Mouse (Mus musculus) frontal cortex, postnatal 10 days (tissue): ENCODE measurements around the gene Khdrbs1.
A peak's percentile ranks its signal among the peaks of the same experiment; 100 is the strongest.
"Not testable (repeated sequence)": the region's sequence is repeated elsewhere in the genome, so short reads cannot be mapped to it uniquely, and the experiment has no call there.

Experiments
- DNase-seq, 2 experiments: peaks; one replicate each; pipeline ENCODE4 v3.0.0; 2022; ENCODE audit warnings: low spot score in 2 of 2, mixed read lengths in 1 of 2

The Khdrbs1 gene

GRCm38 (mm10) chr4:129742232-129743009 lies at the start of gene Khdrbs1:
TSS of gene Khdrbs1 (minus strand) at chr4:129742303.
- DNase-seq = peak; percentile 93 to 96

GRCm38 (mm10) chr4:129791399-129791798 lies 49.3 kb upstream of the Khdrbs1 start:
- DNase-seq = no peak

DNA sequence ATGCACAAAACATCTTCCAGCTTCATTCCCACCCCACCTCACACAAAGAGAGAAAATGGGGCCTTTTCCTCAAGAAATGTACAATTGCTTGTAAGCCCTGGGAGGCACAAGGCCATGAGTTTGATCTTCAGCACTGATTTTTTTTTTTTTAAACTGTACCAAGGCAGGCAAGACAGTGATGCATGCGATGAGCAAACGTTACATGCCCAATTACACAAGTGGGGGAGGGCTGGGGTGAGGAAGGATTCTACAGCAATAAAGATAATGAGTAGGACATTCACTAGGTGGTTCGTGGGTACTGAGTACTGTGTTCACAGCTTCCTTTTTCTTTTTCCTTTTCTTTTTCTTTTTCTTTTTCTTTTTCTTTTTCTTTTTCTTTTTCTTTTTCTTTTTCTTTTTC lies 48.4 kb upstream of the Khdrbs1 start:
- no peak for DNase-seq

DNA sequence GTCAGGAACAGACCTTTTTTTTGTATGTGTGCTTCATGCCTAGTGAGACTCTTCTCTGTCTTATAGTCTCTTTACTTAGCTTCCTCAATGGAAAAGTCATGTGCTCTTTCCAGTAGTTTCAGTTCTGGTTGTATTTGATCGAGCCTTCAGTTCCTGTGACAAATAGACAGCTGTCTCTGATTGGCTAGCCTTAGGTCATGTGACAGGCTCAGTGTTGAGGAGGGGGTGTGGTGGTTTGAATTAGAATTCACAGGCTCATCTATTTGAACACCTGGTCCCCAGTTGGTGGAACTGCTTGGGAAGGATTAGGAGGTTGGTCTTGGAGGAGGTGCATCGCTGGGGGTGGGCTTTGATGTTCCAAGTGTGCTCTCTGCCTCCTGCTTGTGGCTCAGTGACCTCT lies 47.5 kb upstream of the Khdrbs1 start:
- DNase-seq = no peak

GRCm38 (mm10) chr4:129788693-129789092 lies 46.6 kb upstream of the Khdrbs1 start:
- no peak for DNase-seq

DNA sequence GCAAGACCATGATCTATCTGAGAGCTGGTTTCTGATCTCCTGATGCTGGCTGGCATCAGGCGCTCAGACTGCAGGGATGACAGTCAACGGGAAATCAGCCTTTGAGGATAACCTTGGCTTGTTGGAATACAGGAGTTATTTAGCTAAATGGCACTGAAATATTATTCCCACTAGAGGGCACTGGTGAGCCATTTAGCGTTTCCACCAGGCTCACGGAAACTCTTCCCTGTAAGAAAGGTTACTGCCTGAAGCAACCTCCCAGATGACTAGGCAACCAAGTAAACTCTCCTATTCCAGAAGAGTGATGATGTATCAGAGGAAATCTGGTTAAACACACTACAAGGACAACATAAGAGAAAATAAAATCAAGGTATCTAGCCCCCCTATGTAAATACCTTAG lies 43.1 kb upstream of the Khdrbs1 start:
- peak in 1 of 2 experiments; percentile 68 for DNase-seq

DNA sequence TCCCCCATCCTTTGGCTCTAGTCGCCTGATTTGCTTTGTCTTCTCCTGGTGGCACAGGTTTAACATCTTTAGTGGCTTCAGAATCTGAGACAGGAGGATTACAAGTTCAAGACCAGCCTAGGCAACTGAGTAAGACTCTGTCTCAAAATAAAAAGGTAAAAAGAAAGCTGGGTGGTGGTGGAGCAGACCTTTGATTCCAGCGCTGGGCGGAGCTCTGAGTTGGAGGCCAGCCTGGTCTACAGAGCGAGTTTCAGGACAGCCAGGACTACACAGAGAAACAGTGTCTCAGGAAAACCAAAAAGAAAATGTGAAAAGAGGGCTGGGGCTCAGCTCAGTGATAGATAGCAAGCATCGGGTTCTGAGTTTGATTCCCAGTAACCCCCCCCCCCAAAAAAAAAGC lies 41.4 kb upstream of the Khdrbs1 start:
- no peak for DNase-seq

DNA sequence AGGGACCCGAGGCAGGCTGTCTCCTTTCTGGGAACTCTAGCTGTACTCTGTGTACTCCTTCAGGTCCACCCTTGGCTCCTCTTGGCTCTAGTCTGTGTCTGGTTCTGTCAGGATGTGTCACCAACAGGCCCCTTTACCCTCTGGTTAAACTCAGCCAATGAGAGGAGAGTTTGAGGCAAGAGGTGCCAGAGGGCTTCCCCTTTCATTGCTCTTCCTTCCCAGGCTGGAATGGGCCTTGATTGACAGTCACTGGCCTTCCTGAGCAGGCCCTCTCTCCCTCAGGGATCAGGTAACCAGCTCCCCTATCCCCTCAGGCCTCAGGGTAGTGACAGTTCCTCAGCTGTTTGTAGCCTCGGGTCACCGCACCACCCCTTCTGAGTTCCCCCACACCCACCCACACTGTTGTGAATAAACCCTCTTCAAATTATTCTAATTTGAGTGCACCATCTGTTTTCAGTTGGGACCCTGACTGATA lies 40.8 kb upstream of the Khdrbs1 start:
- DNase-seq = no peak

DNA sequence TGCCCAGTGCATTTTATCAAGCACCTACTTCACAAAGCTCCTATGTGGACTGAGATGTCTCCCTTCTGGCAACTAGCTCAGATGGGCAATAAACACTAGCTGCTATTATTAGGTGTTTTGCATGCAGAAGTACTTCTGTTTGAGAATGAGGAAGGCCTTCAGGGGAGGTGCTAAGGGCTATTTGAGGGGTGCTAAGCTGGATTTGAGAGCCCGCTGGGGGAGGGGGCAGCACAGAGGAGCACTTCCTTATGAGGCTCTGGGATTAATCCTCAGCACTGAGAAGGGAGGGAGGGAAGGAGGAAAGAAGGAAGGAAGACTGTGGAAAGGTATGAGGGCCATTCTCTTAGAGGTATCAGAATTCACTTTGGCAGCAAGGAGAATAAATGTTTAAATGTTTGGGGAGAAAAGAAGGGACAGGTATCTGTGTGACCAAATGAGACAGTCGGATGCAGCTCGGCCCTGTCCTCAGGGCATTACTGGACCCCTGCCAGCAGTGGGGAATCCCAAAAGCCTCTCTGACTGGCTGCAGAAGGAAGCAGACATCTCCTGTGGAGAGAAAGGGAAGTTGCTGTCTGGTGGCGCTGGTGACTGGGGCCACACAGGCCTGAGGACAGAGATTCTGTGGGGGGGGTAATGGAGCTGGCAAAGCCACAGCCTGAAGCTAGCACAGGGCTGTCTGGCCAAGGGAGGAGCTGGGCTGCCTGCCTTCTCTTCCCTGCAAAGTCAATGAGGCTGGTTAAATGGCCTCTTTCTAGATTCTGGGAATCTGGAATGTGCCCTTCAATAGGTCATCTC lies 40.0 kb upstream of the Khdrbs1 start:
- DNase-seq = peak in 1 of 2 experiments; percentile 48

DNA sequence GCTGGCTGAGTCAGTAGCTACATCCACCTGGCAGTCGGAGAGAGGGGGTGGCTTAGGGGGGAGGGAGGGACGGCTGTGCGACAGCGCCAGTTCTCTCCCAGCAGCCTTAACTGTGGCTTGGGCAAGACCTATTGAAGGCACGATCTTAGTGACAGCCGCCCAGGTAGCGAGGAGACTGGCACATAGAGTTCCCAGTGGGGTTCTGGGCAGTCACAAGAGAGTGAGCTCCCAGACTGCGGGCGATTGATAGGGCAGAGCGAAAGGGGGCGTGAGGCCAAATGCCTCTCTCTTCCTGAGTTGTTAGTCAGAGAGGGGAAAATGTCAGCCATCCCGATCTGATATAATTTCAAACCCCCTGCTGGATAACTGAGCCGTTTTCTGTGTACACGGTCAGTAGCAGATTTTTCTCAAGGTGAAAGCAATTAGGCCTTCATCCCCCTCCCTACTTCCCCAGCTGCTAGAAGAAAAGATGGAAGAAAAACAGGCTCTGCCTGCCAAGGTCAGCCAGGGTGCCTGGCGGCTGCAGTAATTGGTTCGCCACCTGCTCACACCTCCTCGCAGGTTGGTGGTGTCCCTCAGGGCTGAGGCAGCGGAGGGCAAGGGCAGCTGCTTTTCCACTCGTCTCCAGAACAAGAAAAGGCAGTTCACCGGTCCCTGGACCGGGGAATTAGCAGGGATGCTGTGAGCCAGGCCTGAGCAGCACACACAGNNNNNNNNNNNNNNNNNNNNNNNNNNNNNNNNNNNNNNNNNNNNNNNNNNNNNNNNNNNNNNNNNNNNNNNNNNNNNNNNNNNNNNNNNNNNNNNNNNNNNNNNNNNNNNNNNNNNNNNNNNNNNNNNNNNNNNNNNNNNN lies 29.8 kb upstream of the Khdrbs1 start:
- no peak for DNase-seq

DNA sequence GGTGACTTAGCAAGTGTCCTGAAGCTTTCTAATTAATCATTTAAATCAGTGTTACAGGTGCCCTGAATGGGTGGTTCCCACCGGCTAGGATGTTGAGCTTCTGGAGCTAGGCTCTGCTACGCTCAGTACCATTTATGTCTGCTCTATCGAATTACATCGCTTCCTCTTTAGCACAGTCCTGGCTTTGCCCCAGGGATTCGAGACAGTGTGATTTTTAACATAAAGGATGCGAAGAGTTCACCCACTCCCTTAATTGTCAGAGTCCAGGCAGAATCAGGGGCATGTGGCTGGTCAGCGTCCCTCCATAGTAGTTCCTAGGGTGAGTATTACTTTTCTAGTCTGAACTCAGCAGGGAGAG lies 29.2 kb upstream of the Khdrbs1 start:
- DNase-seq = no peak

- no peak for DNase-seq
Observed at GRCm38 (mm10) chr4:129770600-129770999, 28.5 kb upstream of the Khdrbs1 start.

GRCm38 (mm10) chr4:129768742-129769141 lies 26.6 kb upstream of the Khdrbs1 start:
- DNase-seq = not testable (repeated sequence)

GRCm38 (mm10) chr4:129767782-129768181 lies 25.7 kb upstream of the Khdrbs1 start:
- DNase-seq = no peak

- no peak for DNase-seq
Observed at GRCm38 (mm10) chr4:129765351-129765750, 23.2 kb upstream of the Khdrbs1 start.

GRCm38 (mm10) chr4:129762496-129762895 lies 20.4 kb upstream of the Khdrbs1 start:
- not testable (repeated sequence) for DNase-seq

GRCm38 (mm10) chr4:129761606-129762005 lies 19.5 kb upstream of the Khdrbs1 start:
- DNase-seq = no peak

DNA sequence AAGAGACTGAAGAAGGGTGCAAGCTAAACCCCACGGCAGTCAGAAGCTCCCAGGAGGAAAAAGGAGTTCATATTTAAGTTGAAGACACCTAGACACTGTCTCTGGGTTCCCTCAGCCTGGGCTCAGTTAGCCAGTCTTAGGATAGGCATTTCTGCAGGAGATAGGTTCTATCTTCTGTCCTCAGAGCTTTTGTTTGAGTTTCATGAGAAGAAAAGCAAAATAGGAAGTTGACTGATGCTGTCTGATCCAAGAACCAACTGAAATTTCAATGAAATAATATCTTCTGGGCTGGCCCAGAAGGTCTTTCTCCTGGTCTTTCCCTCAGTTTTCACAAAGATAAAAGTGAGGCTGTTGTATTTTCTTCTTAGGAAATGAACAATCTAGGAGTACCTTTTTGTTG lies 13.4 kb upstream of the Khdrbs1 start:
- no peak for DNase-seq

DNA sequence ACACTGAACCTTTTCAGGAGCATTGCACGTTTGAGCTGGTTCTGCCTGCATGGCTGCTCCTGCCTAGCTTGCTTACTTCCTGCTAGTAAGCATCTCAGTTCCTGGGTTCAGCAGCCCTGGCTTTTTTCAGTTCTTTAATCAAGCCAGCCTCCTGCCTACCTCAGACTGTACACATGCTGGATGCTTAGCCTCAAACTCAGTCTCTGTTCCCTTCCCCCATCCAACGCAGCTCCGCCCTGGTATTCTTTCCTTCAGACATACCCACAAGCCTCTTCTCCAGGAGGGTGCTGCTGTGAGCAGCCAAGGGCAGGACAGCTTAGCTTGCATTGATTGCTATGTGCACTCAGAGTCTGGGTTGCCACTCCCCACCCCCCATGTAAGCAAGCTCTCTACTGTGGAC lies 12.6 kb upstream of the Khdrbs1 start:
- DNase-seq = no peak

DNA sequence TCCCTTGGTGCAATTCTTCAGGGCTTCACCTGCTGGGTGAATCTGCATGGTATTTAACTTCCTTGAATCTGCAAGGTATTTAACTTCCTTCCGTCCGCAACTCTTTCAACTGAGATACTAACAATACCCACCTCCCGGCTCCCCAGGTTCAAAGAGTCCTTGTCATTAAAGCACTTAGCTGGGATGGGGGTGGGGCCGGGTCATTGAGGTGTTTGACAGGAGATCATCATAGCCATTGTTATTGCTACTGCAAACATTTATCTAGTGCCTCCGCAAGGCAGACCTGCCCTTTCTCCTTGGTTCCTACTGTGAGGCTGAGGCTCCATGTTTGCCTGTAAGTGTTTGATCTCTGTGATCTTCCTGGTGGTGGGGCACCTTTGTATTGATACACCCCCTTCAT lies 8.3 kb upstream of the Khdrbs1 start:
- DNase-seq = no peak

DNA sequence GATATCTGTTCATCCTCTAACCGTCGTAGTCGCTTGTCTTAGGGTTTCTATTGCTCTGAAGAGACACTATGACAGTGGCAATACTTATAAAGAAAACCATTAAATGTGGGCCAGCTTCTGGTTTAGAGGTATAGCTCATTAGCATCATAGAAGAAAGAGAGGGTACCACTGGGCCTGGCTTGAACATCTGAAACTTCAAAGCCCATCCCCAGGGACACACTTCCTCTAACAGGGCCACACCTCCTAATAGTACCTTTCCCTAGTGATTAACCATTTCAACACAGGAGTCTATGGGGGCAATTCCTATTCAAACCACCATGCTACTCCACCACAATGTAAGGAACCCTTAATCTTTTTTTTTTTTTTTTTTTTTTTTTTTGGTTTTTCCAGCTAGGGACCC lies 4.5 kb upstream of the Khdrbs1 start:
- no peak for DNase-seq

DNA sequence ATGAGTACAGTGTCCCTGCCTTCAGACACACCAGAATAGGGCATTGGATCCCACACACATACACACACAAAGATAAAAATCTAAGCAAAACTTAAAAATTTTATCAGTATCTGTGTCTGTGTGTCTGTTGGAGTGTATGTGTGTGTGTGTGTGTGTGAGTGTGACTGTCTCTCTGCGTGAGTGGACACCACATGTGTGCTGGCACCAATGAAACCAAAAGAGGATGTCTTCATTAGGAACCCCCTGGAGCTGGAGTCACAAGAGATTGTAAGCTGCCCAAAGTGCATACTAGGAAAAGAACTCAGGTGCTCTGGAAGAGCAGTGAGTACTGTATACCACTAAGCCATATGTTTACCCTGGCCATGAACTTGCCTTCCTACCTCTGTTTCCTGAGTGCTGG lies 4.0 kb upstream of the Khdrbs1 start:
- no peak for DNase-seq
